Mouse (Mus musculus) C2C12 (cell line): ENCODE measurements around the gene Cd160. TPM values are rescaled to one million over a fixed set of nuclear protein-coding genes. Genes with fewer than 3 reads are reported as not detected.

Experiments
- H3K27me3 ChIP-seq: one replicate; pipeline ENCODE4 v1.6.1; 2011; ENCODE audit not compliant: control insufficient read depth, insufficient read depth, insufficient read length
- H3K36me3 ChIP-seq: one replicate; pipeline ENCODE4 v1.6.1; 2011; ENCODE audit not compliant: control insufficient read depth, insufficient read depth
- H3K4me3 ChIP-seq: one replicate; pipeline ENCODE4 v1.5.1; 2011; ENCODE audit warnings: mild to moderate bottlenecking, control low read depth; ENCODE audit not compliant: poor library complexity, insufficient read depth, severe bottlenecking
- H3K79me2 ChIP-seq: one replicate; pipeline ENCODE4 v1.6.1; 2011; ENCODE audit not compliant: control insufficient read depth, insufficient read depth
- H3K79me3 ChIP-seq: one replicate; pipeline ENCODE4 v1.6.1; 2011; ENCODE audit warnings: low read depth, control low read depth
- H3ac ChIP-seq: one replicate; pipeline ENCODE3; 2011; ENCODE audit warnings: low read depth; ENCODE audit not compliant: control insufficient read depth, insufficient read length
- CEBPB ChIP-seq: IDR thresholded peaks from one replicate; pipeline ENCODE4 v1.6.1; 2011; ENCODE audit warnings: low read depth, mild to moderate bottlenecking, control low read depth, moderate library complexity
- CTCF ChIP-seq: IDR thresholded peaks from one replicate; pipeline ENCODE4 v1.5.1; 2011; ENCODE audit not compliant: control insufficient read depth, insufficient read depth, insufficient read length
- FOSL1 ChIP-seq: IDR thresholded peaks from one replicate; pipeline ENCODE4 v1.8.0; 2011; ENCODE audit warnings: mild to moderate bottlenecking, low read length; ENCODE audit not compliant: poor library complexity, insufficient read depth, severe bottlenecking
- MAX ChIP-seq: IDR thresholded peaks from one replicate; pipeline ENCODE4 v1.6.1; 2011; ENCODE audit warnings: mild to moderate bottlenecking, control low read depth
- MYOD1 ChIP-seq: IDR thresholded peaks from one replicate; pipeline ENCODE4 v1.6.1; 2011; ENCODE audit warnings: low read depth; ENCODE audit not compliant: control insufficient read depth, insufficient read length
- MYOG ChIP-seq: IDR thresholded peaks from one replicate; pipeline ENCODE4 v1.6.1; 2011; ENCODE audit not compliant: control insufficient read depth, insufficient read length; ENCODE audit errors: extremely low read depth
- USF1 ChIP-seq: IDR thresholded peaks from one replicate; pipeline ENCODE4 v1.6.1; 2011; ENCODE audit warnings: low read depth, mild to moderate bottlenecking, control low read depth, moderate library complexity
- polyA plus RNA-seq: library from polyadenylated mRNA; unstranded; fragments of >200 nt; fragmentation: generic; extraction: Trizol; gene quantifications from one replicate; pipeline ENCODE4 v1.2.1, GENCODE M21; 2012; ENCODE audit warnings: missing spikeins

Gene Cd160
- polyA plus RNA-seq, 1 experiment, result 0.04 TPM

DNA sequence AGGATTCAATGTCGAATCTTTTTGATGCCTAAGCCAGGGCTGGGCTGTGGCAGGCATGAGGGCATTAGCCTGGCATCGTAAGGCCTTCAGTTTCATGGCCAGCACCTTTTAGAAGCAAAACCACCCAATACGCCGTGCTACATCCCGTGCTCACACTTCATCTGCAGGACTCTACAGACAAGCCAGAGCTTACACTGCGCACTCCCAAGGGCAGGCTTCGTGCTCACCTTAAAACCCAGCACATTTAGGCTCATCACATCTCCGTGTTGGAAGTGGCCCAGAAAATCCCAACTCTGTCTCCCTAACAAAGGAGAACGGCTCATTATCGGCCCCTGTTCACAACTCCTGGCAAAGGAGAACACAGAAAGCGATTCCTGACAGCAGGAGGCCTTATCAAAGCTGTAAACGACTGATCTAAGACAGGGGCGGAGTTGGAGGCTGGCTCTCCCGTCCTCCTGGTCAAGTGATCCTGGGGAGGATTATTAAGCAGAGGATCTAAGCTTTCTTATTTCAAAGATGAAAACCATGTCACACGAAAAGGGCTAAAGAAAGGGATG lies 765 bp downstream of the Cd160 start:
- Histone ChIP-seq H3K36me3 (no peaks in the 10 kb centered on the region), H3K27me3 (peaks cover 10% of the 10 kb centered on the region), H3K79me3 (no peaks in the 10 kb centered on the region), H3ac (no peak overlapping the region), H3K4me3 (no peak overlapping the region), H3K79me2 (no peaks in the 10 kb centered on the region)
- TF ChIP-seq MYOD1 (no peak), CEBPB (no peak), FOSL1 (no peak), USF1 (no peak), MYOG (no peak), CTCF (no peak)

DNA sequence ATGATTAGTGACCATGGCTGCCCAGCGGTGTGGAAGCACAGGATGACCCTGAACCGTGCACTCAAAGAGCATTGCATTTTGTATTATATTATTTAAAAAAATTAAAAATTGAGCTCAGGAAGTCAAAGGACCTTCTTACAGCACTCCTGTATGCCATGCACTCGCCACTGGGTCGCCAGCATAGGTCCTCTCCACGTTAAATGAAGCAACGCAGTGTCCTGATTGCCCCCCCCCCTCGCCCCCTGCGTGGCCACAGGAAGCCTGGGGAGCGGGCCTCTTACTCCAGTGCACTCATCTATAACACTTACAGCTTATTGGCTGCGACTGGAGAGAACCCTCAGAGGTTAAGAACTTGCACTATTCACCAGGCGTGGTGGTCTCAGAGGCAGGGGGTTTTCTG lies 3.9 kb downstream of the Cd160 start:
- H3K79me3 ChIP-seq, result no peaks in the 10 kb centered on the region
- TF ChIP-seq MYOG, result no peak
- no peak for TF ChIP-seq MAX
- no peak for TF ChIP-seq CTCF
- no peak for TF ChIP-seq USF1
- TF ChIP-seq CEBPB, result no peak
- TF ChIP-seq MYOD1, result no peak
- TF ChIP-seq FOSL1, result no peak
- H3K36me3 ChIP-seq, result no peaks in the 10 kb centered on the region
- H3K27me3 ChIP-seq, result no peaks in the 10 kb centered on the region
- H3ac ChIP-seq, result no peak overlapping the region
- H3K79me2 ChIP-seq, result no peaks in the 10 kb centered on the region
- no peak overlapping the region for H3K4me3 ChIP-seq

DNA sequence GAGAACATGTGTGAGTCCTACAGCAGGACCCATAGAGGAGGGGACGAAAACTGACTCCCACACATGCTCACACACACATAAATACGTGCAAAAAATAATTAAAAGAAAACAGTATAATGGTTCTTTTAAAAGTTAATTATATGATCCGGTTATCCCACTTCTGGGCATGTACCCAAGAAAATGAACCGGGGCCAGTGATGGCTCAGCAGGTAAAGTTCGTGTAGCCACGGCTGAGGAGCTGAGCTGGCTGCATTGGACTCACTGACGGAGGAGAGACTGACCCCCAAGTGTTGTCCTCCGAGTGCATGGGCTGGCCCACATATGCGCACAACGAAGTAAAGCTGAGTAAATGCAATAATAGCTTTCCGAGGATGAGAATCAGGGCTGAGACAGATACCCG lies 4.5 kb downstream of the Cd160 start:
- Histone ChIP-seq H3K79me2 (no peaks in the 10 kb centered on the region), H3K36me3 (no peaks in the 10 kb centered on the region), H3K79me3 (no peaks in the 10 kb centered on the region), H3ac (no peak overlapping the region), H3K4me3 (no peak overlapping the region), H3K27me3 (no peaks in the 10 kb centered on the region)
- TF ChIP-seq MYOG (no peak), MYOD1 (no peak), MAX (no peak), CEBPB (no peak), CTCF (no peak), FOSL1 (no peak), USF1 (no peak)

DNA sequence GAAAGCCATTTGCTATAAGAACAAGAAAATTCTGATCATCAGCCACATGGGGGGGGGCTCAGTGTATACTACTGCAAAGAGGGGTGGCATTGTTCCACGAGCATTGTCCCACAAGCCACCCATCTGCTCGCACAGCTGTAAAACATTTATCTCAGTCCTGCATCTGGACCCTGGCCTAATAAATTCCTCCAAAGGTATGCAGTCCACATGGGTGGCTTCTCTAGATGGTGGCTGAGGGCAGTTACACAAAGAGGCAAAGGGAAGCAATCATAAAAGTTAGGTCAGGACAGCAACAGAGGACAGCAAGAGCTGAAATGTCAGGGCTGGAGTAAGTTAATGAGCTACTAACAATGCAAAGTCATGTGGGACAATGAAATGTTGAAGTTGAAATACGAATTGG lies 5.5 kb downstream of the Cd160 start:
- TF ChIP-seq MAX (no peak), MYOG (no peak), USF1 (no peak), CTCF (no peak), CEBPB (no peak), FOSL1 (no peak), MYOD1 (no peak)
- Histone ChIP-seq H3K79me3 (no peaks in the 10 kb centered on the region), H3K36me3 (no peaks in the 10 kb centered on the region), H3ac (no peak overlapping the region), H3K27me3 (no peaks in the 10 kb centered on the region), H3K79me2 (no peaks in the 10 kb centered on the region), H3K4me3 (no peak overlapping the region)

DNA sequence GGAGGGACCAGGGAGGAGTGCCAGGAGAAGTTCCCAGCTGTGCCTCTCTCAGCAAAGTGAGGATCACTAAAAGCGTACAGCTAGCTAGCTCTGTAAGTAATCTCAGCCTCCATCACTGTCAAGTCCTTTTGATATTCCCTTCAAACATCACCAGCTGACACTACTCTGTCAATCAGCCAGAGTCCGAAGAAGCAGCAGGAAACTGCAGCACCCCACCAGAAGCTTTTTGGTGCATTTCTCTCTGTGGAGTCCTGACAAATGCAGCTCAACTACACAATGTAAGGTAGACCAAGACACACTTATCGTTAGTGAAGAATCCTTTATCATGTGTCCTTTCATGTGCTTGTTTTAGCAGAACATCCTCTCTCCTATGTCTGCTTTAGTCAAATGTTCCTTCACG lies 7.6 kb downstream of the Cd160 start:
- H3K27me3 ChIP-seq, result no peaks in the 10 kb centered on the region
- no peak overlapping the region for H3ac ChIP-seq
- H3K36me3 ChIP-seq, result no peaks in the 10 kb centered on the region
- H3K4me3 ChIP-seq, result no peak overlapping the region
- no peaks in the 10 kb centered on the region for H3K79me3 ChIP-seq
- no peaks in the 10 kb centered on the region for H3K79me2 ChIP-seq
- TF ChIP-seq MYOG (no peak), MYOD1 (no peak), FOSL1 (no peak), USF1 (no peak), CTCF (no peak), CEBPB (no peak), MAX (no peak)

DNA sequence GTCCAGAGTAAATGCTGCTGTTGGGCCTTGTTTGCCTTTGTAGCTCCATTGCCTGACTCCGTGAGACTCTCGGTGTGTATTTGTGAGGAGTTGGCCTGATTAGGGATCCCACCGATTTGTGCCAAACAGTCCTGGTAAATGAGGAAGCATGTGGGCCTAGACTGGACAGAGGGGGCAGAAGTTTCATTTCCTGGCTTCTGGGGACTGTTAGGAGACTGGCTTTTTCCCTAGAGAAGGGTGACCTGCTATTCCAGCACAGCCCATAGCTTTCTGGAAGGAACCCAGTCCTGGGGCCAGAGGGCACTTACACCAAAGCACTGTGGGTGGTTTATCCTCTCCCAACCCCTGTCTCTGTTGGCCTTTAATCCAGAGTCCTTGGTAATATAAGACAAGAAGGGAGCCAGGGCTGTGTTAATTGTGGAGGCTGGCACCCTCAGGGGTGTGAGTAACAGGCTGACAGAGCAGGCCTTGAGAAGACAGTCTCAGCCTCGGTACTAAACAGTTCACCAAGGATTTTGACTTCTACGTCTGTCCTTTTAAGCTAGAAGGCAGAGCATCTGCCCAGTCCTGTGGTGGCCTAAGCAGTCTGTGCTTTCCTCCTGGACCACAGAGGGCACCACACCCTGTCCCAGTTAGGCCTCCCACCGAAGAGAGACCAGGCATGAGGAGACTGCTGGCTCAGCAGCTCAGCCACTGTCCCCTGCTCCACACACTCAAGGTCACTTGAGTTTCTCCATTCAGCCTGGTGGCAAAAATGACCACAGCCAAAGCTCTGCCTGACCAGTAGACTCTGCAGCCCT lies 8.8 kb downstream of the Cd160 start:
- H3K27me3 ChIP-seq, result no peaks in the 10 kb centered on the region

More for the DNA sequence above, 8.8 kb downstream of the Cd160 start:
- Histone ChIP-seq H3K36me3 (no peaks in the 10 kb centered on the region), H3K79me3 (no peaks in the 10 kb centered on the region), H3ac (no peak overlapping the region), H3K79me2 (no peaks in the 10 kb centered on the region), H3K4me3 (no peak overlapping the region)
- TF ChIP-seq CEBPB (no peak), CTCF (no peak), MYOD1 (no peak), MAX (no peak), FOSL1 (no peak), USF1 (no peak), MYOG (no peak)
